Mouse (Mus musculus) layer of hippocampus, adult 9-10 months (tissue): Measurements from ENCODE around the gene Omt2a.
"Not testable (repeated sequence)": the region's sequence is repeated elsewhere in the genome, so short reads cannot be mapped to it uniquely, and the experiment has no call there.

ENCODE experiments used
- DNase-seq: peaks from one replicate; pipeline ENCODE4 v3.0.0; 2022; ENCODE audit warnings: low spot score

Omt2a gene

GRCm38 (mm10) chr9:78314696-78315095 is at the start of gene Omt2a:
Gene Omt2a, minus strand, starts transcription at chr9:78314796.
- DNase-seq: no peak

- DNase-seq: no peak
Measured at GRCm38 (mm10) chr9:78363374-78363773, 48.8 kb upstream of the Omt2a start.

- DNase-seq: no peak
Measured at GRCm38 (mm10) chr9:78360484-78360872, 45.9 kb upstream of the Omt2a start.

GRCm38 (mm10) chr9:78359750-78360483 is 45.3 kb upstream of the Omt2a start:
- DNase-seq: no peak

- DNase-seq: no peak
Measured at GRCm38 (mm10) chr9:78358053-78358452, 43.5 kb upstream of the Omt2a start.

- no peak for DNase-seq
Measured at GRCm38 (mm10) chr9:78355611-78356010, 41.0 kb upstream of the Omt2a start, which contains the start of gene Gsta2. Gene Gsta2, minus strand, starts transcription at chr9:78355788.

- no peak for DNase-seq
Measured at GRCm38 (mm10) chr9:78354665-78355578, 40.3 kb upstream of the Omt2a start.

DNA sequence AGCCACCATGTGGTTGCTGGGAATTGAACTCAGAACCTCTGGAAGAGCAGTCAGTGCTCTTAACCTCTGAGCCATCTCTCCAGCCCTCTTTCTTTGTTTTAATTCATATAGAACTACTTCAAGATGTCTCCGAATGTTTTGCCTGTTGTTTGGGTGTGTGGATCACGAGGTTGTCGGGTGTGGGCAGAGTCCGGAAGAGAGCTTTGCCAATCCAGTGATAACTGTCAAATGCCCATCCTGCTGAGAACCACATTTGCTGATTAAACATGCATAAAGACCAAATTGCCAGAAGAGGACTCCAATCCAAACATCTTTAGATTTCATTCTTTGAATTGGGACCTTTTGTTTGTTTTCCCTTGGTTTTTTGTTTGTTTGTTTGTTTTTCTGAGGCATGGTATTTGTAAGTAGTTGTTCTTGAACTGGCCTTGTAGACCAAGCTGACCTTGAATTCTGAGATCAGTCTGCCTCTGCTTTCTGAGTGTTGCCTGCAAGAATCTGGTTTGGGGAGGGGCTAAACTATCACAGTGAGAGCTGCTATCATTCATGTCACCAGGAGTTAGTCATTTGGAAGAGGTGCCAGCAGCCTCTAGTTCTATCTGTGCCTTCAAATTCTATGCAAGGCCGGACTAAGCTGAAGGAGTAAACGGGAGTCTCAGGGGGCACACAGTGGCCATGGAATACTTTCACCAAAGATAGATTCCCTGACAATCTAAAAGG is 37.1 kb upstream of the Omt2a start:
- DNase-seq: no peak

DNA sequence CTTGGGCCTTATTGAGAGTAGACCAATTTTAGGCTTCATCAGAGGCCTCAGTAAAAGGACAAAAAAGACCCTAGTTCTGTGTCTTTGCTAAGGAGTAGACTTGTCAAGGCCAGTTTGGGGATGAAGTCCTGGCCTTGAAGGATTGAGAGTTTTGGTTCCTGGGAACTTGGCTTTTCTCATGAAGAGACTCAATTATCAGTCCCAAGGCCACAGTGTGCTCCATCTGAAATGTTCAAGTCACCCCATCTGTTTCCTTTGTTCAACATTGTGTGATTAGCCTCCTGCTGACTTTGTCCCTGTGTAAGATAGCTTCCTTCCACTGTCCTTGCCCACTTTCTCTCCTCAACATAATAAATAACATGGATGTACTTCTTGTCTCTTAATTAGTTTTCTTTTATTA is 35.4 kb upstream of the Omt2a start:
- not testable (repeated sequence) for DNase-seq

DNA sequence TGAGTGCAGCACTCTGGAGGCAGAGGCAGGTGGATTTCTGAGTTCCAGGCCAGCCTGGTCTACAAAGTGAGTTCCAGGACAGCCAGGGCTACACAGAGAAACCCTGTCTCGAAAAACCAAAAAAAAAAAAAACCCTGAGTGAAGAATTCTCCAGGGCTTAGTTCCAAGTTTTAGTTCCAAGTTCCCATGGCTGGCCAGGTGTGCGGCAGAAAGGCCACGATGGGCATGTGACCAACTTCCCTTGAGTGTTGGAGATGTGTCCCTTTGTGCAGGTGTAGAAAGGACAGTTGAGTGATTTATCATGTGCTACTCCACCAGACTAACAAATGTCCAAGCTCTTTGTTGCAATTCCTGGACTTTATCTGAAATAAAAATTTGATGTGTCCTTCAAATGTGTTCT is 34.5 kb upstream of the Omt2a start:
- DNase-seq: not testable (repeated sequence)

GRCm38 (mm10) chr9:78348206-78349004 is 33.8 kb upstream of the Omt2a start:
- not testable (repeated sequence) for DNase-seq

DNA sequence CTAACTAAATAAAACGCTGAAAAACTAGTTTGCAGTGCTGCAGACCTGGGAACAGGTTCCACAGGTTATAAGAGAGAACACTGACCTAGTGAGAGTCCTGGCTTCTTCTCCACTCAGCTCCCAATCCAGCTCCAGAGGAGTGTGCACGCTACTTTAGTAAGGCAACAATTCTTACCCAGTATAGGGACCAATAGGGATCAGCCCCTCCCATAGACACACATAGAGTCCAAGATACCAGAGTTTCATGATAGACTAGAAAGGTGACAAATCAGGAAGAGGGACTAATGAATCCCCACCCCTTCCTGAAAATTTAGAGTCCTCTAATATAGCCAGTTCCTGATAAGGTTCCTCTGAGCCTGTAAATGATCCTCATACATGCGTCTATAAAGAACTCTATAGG is 32.4 kb upstream of the Omt2a start:
- DNase-seq: no peak

GRCm38 (mm10) chr9:78345235-78345634 is 30.6 kb upstream of the Omt2a start:
- DNase-seq: not testable (repeated sequence)

DNA sequence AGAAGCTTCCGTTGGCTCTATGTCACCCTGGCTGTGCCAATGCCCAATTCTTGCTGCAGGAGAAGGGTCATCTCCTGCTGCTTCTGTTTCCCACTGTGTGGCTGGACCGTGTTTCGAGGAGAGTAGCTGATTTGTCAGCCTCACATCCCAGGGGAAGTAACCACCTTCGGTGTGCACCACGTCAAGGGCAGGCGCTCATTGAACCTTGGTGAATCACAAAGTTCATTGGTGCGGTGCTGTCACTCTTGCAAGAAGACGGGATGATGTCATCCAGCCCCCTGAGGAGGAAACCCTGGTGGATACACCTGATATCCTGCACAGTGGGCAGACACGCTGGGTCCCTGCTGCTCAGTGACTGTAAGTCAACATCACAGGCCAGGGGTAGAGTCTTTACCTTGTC is 28.5 kb upstream of the Omt2a start:
- DNase-seq: not testable (repeated sequence)

- DNase-seq: not testable (repeated sequence)
Measured at GRCm38 (mm10) chr9:78342494-78342893, 27.9 kb upstream of the Omt2a start.

- DNase-seq: not testable (repeated sequence)
Measured at GRCm38 (mm10) chr9:78340324-78340723, 25.7 kb upstream of the Omt2a start.

DNA sequence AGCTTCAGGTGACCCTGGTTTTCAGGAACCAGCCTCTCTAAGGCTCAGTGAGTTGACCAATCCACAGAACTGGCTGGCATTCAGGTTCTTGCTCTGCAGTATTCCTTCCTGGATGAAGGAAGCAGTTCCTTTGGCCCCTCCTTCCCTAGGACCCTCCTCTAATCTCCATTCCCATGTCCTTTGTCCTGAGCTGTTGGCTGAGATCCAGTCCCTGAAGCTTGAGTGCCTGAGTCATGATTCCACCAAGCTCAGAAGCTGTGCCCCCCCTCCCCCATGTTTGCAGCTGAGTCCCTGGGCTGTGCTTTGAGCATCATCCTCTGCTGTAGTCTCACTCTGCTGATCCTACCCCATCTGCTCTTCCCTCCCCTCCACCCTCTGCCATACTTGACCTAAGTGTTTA is 22.5 kb upstream of the Omt2a start:
- DNase-seq: not testable (repeated sequence)

GRCm38 (mm10) chr9:78327289-78327688 is 12.7 kb upstream of the Omt2a start, which contains the start of gene Omt2b:
Gene Omt2b, plus strand, starts transcription at chr9:78327589.
- DNase-seq: not testable (repeated sequence)

DNA sequence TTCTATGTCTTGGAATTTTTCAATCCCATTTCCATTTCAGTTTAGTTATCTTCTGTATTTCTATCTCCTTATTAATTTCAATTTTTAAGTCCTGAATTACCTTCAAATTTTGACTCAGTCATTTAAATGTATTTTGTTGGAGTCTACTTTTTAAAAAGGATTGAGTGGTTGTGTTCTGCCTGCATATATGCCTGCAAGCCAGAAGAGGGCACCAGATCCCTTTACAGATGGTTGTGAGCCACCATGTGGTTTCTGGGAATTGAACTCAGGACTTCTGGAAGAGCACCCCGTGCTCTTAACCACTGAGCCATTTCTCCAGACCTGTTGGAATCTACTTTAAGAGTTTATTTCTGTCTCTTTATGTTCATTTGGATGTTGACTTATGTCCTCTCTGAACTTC is 4.9 kb upstream of the Omt2a start:
- DNase-seq: no peak

DNA sequence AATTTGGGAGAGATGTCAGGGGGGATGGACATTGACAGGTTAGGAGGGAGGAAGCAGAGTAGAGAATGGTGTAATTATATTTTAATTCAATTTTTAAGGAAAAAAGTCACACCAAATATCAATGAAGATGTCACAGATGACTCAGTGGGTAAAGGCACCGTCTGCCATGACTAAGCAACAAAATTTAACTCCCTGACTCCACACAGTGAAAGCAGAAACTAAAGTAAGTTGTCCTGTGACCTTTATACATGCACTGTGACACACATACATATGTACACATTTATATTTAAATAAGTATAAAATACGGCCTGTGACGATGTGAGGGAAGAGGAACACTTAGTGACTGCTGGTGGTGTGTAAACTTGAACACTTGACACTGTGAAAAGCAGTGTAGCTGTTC is 6.5 kb downstream of the Omt2a start:
- DNase-seq: not testable (repeated sequence)

DNA sequence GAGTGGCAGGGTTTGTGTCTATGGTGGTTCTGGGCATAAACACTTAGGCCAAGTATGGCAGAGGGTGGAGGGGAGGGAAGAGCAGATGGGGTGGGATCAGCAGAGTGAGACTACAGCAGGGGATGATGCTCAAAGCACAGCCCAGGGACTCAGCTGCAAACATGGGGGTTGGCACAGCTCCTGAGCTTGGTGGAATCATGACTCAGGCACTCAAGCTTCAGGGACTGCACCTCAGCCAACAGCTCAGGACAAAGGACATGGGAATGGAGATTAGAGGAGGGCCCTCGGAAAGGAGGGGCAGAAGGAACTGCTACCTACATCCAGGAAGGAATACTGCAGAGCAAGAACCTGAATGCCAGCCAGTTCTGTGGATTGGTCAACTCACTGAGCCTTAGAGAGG is 15.5 kb downstream of the Omt2a start:
- not testable (repeated sequence) for DNase-seq
